Mouse (Mus musculus) olfactory bulb, adult 2 months (tissue): Measurements from ENCODE around the gene Slc45a1.

Experiments
- CTCF ChIP-seq: fragments of 200-500 bp; IDR thresholded peaks from 2 replicates; pipeline ENCODE4 v1.5.1; 2012; ENCODE audit warnings: low read depth, mild to moderate bottlenecking, low read length, moderate library complexity; ENCODE audit not compliant: insufficient read depth
- POLR2A ChIP-seq: fragments of 200-500 bp; IDR thresholded peaks from 2 replicates; pipeline ENCODE4 v1.6.1; 2012; ENCODE audit warnings: mild to moderate bottlenecking, low read depth, low read length, moderate library complexity; ENCODE audit not compliant: insufficient read depth

DNA sequence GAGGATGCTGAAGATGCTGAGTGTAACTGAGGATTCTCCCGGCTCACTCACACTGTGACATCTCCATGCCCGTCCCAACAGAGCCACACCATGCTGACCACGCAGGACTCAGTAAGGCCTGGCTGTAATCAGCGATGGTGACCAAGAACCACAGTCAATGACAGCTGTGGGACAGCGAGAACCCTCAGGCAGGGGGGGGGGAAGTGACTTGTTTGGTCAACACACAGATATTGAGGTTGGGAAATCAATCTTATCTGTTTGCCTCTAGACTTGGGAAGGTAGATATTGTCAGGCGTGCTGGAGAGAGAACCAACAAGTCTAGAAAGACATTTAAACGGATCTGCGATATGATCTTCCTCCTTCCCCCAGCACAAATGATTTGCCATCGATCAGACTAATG is 48.9 kb upstream of the Slc45a1 start:
- TF ChIP-seq POLR2A (no peak), CTCF (no peak)
